Mouse (Mus musculus) cortical plate, adult 2 months (tissue): Measurements from ENCODE around the gene Grin3a.

Experiments used
- CTCF ChIP-seq: fragments of 200-500 bp; IDR thresholded peaks from 2 replicates; pipeline ENCODE4 v1.5.1; 2011; ENCODE audit warnings: mild to moderate bottlenecking, control low read depth, low read length; ENCODE audit not compliant: insufficient read depth; ENCODE audit errors: extremely low read depth
- POLR2A ChIP-seq: fragments of 200-500 bp; IDR thresholded peaks from 2 replicates; pipeline ENCODE4 v1.6.1; 2011; ENCODE audit warnings: mild to moderate bottlenecking, low read length, control low read depth; ENCODE audit not compliant: insufficient read depth; ENCODE audit errors: extremely low read depth

DNA sequence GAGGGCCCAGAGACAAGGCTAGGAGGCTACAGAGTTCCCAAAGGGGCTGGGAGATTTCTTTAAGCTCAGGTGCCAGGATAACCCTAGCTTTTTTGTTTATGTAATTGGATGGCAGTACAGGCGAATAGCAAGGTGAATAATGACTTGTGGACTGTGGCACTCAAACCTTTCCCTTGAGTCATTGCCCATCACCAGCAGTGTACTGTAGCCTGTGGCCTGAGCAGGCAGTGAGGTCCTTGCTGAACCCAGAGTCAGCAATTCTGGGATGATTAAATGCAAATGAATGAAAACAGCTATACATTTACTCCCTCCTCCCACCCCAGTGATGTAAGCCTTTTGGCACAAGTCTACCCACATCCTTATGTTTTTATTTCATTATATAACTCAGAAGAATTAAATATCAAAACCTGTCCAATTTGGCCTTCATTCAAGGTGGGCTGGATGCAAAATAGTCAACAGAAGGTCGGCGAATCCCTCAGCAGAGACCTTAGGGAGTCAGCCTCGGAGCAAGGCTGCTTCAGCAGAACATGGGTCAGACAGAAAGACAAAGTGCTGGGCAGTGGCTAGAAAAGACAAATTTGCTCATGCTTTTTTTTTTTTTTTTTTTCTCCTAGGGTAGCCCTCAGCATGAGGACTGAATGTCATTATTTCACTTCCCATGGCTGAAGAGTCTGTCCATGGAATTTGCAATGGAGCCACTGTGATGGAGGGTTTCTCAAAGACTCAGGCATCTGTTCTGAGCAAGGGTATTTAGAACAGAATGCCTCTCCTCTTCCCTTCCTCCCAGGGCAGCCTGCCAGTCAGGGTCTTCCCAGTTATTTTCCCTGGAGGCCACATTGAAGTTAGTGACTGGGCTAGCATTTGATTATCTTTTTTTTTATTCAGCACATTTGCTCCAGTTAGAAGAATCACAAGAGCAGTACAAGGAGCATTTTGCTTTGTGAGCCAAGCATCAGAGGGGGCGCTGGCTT is 104.5 kb downstream of the Grin3a start:
- TF ChIP-seq POLR2A (no peak), CTCF (no peak)
